Mouse (Mus musculus) liver, embryonic 15.5 days (tissue): ENCODE data around the gene Rdh14. TPM values are rescaled to one million over a fixed set of nuclear protein-coding genes. Genes with fewer than 3 reads are reported as not detected.

Source experiments
- ATAC-seq: fragments of 200-750 bp; cut with Nextera tagmentation; 2 replicates; pipeline ENCODE4 v1.8.0; 2017; ENCODE audit warnings: moderate number of reproducible peaks, mild to moderate bottlenecking, moderate library complexity; ENCODE audit not compliant: insufficient read depth
- H3K27ac ChIP-seq: fragments of 300-500 bp; sonication (generic); replicated peaks from 2 replicates; pipeline ENCODE4 v1.5.1; 2015; ENCODE audit warnings: mild to moderate bottlenecking, inconsistent platforms
- H3K27me3 ChIP-seq: fragments of 300-500 bp; sonication (generic); 2 replicates; pipeline ENCODE4 v1.6.1; 2015; ENCODE audit warnings: mild to moderate bottlenecking, inconsistent platforms
- H3K36me3 ChIP-seq: fragments of 300-500 bp; sonication (generic); replicated peaks from 2 replicates; pipeline ENCODE4 v1.6.1; 2015; ENCODE audit warnings: moderate library complexity, mild to moderate bottlenecking, inconsistent platforms
- H3K4me1 ChIP-seq: fragments of 300-500 bp; sonication (generic); replicated peaks from 2 replicates; pipeline ENCODE4 v1.6.1; 2015; ENCODE audit warnings: inconsistent platforms
- H3K4me2 ChIP-seq: fragments of 300-500 bp; sonication (generic); 2 replicates; pipeline ENCODE4 v1.6.1; 2015; ENCODE audit warnings: moderate library complexity, mild to moderate bottlenecking, inconsistent platforms
- H3K4me3 ChIP-seq: fragments of 300-500 bp; sonication (generic); replicated peaks from 2 replicates; pipeline ENCODE4 v1.5.1; 2015; ENCODE audit warnings: mild to moderate bottlenecking, inconsistent platforms
- H3K9ac ChIP-seq: fragments of 300-500 bp; sonication (generic); 2 replicates; pipeline ENCODE4 v1.6.1; 2015; ENCODE audit warnings: moderate library complexity, mild to moderate bottlenecking, inconsistent platforms
- H3K9me3 ChIP-seq: fragments of 300-500 bp; sonication (generic); replicated peaks from 2 replicates; pipeline ENCODE4 v1.6.1; 2016; ENCODE audit warnings: inconsistent platforms
- WGBS: fragments of 180-500 bp; shearing (Covaris S2); methylation state at CpG from one replicate; pipeline ENCODE4 v1.1.7; 2015; ENCODE audit warnings: mixed read lengths; ENCODE audit not compliant: insufficient replicate concordance; 5-methylcytosine and 5-hydroxymethylcytosine counted together
- polyA plus RNA-seq: library from polyadenylated mRNA; unstranded; fragments of >200 nt; fragmentation: Nextera tagmentation; extraction: Ambion mirVana; gene quantifications from 2 replicates; pipeline ENCODE4 v1.2.1, GENCODE M21; 2015

Gene Rdh14
- polyA plus RNA-seq, 1 experiment from 2014 or later = 14.3 TPM

- 60% methylated on average over 1 of the region's 1 CpGs for WGBS
- H3K9me3 ChIP-seq = no peaks in the 10 kb centered on the region
- H3K36me3 ChIP-seq = no peaks in the 10 kb centered on the region
- no peak overlapping the region for H3K4me3 ChIP-seq
- no peaks in the 10 kb centered on the region for H3K27me3 ChIP-seq
- ATAC-seq = no peak
- no peak overlapping the region for H3K4me2 ChIP-seq
- H3K27ac ChIP-seq = no peak overlapping the region
- no peaks in the 10 kb centered on the region for H3K4me1 ChIP-seq
- no peak overlapping the region for H3K9ac ChIP-seq
These were observed 40.4 kb downstream of the Rdh14 start for GRCm38 (mm10) chr12:10430999-10431398.

GRCm38 (mm10) chr12:10438054-10439001 lies 47.8 kb downstream of the Rdh14 start:
- 28% methylated on average over 15 of the region's 15 CpGs for WGBS
- Histone ChIP-seq H3K4me3 (no peak overlapping the region), H3K27ac (no peak overlapping the region)

GRCm38 (mm10) chr12:10439483-10440235 lies 49.1 kb downstream of the Rdh14 start:
- no peak for ATAC-seq
- Histone ChIP-seq H3K4me3 (no peak overlapping the region), H3K36me3 (no peaks in the 10 kb centered on the region), H3K27me3 (no peaks in the 10 kb centered on the region), H3K27ac (no peak overlapping the region), H3K9ac (no peak overlapping the region), H3K4me1 (no peaks in the 10 kb centered on the region), H3K4me2 (no peak overlapping the region), H3K9me3 (no peaks in the 10 kb centered on the region)
- WGBS = 53% methylated on average over 14 of the region's 14 CpGs

More at GRCm38 (mm10) chr12:10438054-10439001, 47.8 kb downstream of the Rdh14 start:
- H3K27me3 ChIP-seq = no peaks in the 10 kb centered on the region
- no peak overlapping the region for H3K4me2 ChIP-seq
- H3K4me1 ChIP-seq = no peaks in the 10 kb centered on the region
- no peak overlapping the region for H3K9ac ChIP-seq
- no peak for ATAC-seq
- H3K36me3 ChIP-seq = no peaks in the 10 kb centered on the region
- H3K9me3 ChIP-seq = no peaks in the 10 kb centered on the region

Other genes starting within 250 kb of the Rdh14 start
- not detected in 2 replicates for gene Nt5c1b, start 20.8 kb upstream of the Rdh14 start, polyA plus RNA-seq